Mouse (Mus musculus) hindbrain, embryonic 13.5 days (tissue): ENCODE measurements around the gene Fgf16. TPM values are rescaled to one million over a fixed set of nuclear protein-coding genes. Genes with fewer than 3 reads are reported as not detected.

Source experiments
- ATAC-seq: fragments of 200-750 bp; cut with Nextera tagmentation; 2 replicates; pipeline ENCODE4 v1.8.0; 2017; ENCODE audit warnings: moderate TSS enrichment; ENCODE audit not compliant: low FRiP score
- H3K27ac ChIP-seq: fragments of 300-500 bp; sonication (generic); 2 replicates; pipeline ENCODE4 v1.5.1; 2015; ENCODE audit warnings: inconsistent platforms, mild to moderate bottlenecking, moderate library complexity
- H3K27me3 ChIP-seq: fragments of 300-500 bp; sonication (generic); 2 replicates; pipeline ENCODE4 v1.6.1; 2015; ENCODE audit warnings: mild to moderate bottlenecking, inconsistent platforms
- H3K36me3 ChIP-seq: fragments of 300-500 bp; sonication (generic); 2 replicates; pipeline ENCODE4 v1.6.1; 2015; ENCODE audit warnings: mild to moderate bottlenecking, inconsistent platforms
- H3K4me1 ChIP-seq: fragments of 300-500 bp; sonication (generic); replicated peaks from 2 replicates; pipeline ENCODE4 v1.6.1; 2015; ENCODE audit warnings: inconsistent platforms
- H3K4me2 ChIP-seq: fragments of 300-500 bp; sonication (generic); 2 replicates; pipeline ENCODE4 v1.6.1; 2015; ENCODE audit warnings: inconsistent platforms, mild to moderate bottlenecking, moderate library complexity
- H3K4me3 ChIP-seq: fragments of 300-500 bp; sonication (generic); 2 replicates; pipeline ENCODE4 v1.5.1; 2015; ENCODE audit warnings: mild to moderate bottlenecking, inconsistent platforms
- H3K9ac ChIP-seq: fragments of 300-500 bp; sonication (generic); 2 replicates; pipeline ENCODE4 v1.6.1; 2015; ENCODE audit warnings: mild to moderate bottlenecking, inconsistent platforms
- H3K9me3 ChIP-seq: fragments of 300-500 bp; sonication (generic); 2 replicates; pipeline ENCODE4 v1.6.1; 2016; ENCODE audit warnings: inconsistent platforms
- WGBS: fragments of 180-500 bp; shearing (Covaris S2); methylation state at CpG from one replicate; pipeline ENCODE4 v1.1.7; 2015; 5-methylcytosine and 5-hydroxymethylcytosine counted together
- polyA plus RNA-seq: library from polyadenylated mRNA; unstranded; fragments of >200 nt; fragmentation: Nextera tagmentation; extraction: Ambion mirVana; gene quantifications from 2 replicates; pipeline ENCODE4 v1.2.1, GENCODE M21; 2015

The Fgf16 gene
- polyA plus RNA-seq, 1 experiment from 2014 or later: not detected

DNA sequence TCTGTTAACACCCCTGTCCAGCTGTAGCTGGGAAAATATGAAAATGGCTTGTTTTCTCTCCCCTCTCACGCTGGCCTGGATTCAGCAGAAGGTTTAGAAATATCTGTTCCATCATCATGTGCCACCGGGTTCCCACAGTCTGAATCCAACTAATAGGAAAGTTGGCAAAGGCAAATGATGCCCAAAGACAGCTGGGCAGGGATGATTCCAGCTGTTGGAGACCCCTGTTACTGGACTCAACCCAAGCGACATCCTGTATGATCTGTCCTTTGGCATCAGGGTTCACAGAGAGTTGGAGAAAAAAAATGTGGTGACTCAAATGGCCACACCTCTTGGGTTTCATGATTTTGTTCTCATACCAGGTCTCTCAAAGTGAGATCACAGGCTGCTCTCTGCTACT is 3.9 kb downstream of the Fgf16 start:
- no peak for ATAC-seq
- peaks cover 56% of the 10 kb centered on the region for H3K27me3 ChIP-seq
- H3K4me3 ChIP-seq: no peak overlapping the region
- H3K4me2 ChIP-seq: no peak overlapping the region
- no peak overlapping the region for H3K9ac ChIP-seq
- no peaks in the 10 kb centered on the region for H3K9me3 ChIP-seq
- H3K4me1 ChIP-seq: peaks cover 7% of the 10 kb centered on the region; the same call in 1 of the 2 replicates
- no peaks in the 10 kb centered on the region for H3K36me3 ChIP-seq
- WGBS: 76% methylated on average over 3 of the region's 3 CpGs
- no peak overlapping the region for H3K27ac ChIP-seq

DNA sequence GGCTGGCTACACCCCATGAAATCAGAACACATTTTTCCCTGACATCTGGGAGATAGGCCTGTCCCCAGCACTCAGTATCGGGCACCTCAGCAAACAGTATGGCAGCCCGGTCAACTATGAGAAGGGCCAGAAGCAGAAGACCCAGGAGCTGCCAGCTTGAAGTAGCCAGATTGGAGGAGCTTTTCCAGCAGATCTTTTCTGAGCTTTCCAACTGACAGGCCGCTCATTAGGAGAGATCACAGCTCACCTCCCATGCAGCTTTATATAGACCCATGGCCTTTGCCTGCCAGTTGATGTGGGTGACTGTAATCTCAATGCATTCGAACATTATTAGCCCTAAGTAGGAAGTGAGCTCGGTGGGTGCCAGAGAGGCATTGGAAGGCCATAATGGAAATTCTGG is 9.2 kb downstream of the Fgf16 start:
- H3K36me3 ChIP-seq: no peaks in the 10 kb centered on the region
- H3K27me3 ChIP-seq: 0 out of 2 replicates have a peak, but pooled peaks cover 7% of the 10 kb centered on the region
- H3K4me1 ChIP-seq: no peaks in the 10 kb centered on the region
- no peak for ATAC-seq
- no peaks in the 10 kb centered on the region for H3K9me3 ChIP-seq
- no peak overlapping the region for H3K9ac ChIP-seq
- H3K4me3 ChIP-seq: no peak overlapping the region
- WGBS: 89% methylated on average over 5 of the region's 5 CpGs
- H3K4me2 ChIP-seq: no peak overlapping the region
- no peak overlapping the region for H3K27ac ChIP-seq

DNA sequence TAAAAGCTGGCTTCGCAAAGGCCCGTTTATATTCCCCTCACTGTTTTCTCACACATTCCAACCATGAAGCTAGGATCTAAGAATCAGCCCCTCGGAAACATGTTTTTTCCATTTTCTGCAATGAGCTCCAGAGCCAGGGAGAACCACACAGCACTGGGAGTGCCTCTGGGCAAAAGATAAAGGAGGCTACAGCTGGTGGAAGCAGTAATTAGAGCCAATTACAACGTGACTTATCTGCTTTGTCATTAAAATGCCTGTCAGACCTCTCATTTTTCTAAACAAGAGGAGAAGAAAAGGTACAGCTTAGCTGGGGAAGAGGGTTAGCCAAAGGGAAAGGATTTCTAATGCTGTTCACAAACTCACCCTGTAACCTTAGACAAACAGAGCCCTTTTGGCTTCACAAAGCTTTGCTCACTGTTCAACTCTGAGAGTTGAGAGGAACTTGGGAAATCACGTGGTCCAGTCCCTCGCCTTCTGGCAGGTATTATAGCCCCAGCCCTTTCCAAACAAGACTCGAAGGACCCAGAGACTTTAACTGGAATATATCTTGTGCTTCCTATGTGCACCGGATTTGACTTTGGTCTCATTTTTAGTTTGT is 30.8 kb downstream of the Fgf16 start:
- no peak overlapping the region for H3K9ac ChIP-seq
- ATAC-seq: peak; percentile 54
- no peaks in the 10 kb centered on the region for H3K36me3 ChIP-seq
- 0 out of 2 replicates have a peak, but pooled peaks cover 2% of the 10 kb centered on the region for H3K27me3 ChIP-seq
- no peak overlapping the region for H3K4me3 ChIP-seq
- no peak overlapping the region; the same call in 1 of the 2 replicates for H3K27ac ChIP-seq
- H3K9me3 ChIP-seq: no peaks in the 10 kb centered on the region
- no peaks in the 10 kb centered on the region for H3K4me1 ChIP-seq
- 57% methylated on average over 8 of the region's 8 CpGs for WGBS
- H3K4me2 ChIP-seq: no peak overlapping the region

DNA sequence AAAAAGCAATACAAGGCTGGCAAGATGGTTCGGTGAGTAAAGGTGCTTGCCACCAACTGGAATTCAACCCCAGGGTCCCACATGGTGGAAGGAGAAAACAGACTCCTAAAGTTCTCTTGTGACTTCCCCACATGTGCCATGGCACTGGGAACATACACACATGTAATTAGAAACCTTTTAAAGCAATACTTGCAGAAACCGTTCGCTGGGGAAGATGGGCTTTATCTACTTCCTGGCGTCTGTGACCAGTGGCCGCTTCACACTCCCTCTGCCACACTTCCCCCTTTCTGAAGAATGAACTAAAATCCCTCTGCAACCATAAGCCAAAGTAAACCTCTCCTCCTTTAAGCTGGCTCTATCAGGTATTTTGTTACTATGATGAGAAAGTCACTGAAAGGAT is 60.4 kb downstream of the Fgf16 start:
- no peak overlapping the region for H3K4me2 ChIP-seq

More for the DNA sequence above, 60.4 kb downstream of the Fgf16 start:
- WGBS: 92% methylated on average over 5 of the region's 5 CpGs
- Histone ChIP-seq H3K9ac (no peak overlapping the region), H3K27me3 (no peaks in the 10 kb centered on the region), H3K4me3 (no peak overlapping the region), H3K4me1 (no peaks in the 10 kb centered on the region), H3K27ac (no peak overlapping the region), H3K36me3 (peaks cover 10% of the 10 kb centered on the region; the same call in 1 of the 2 replicates), H3K9me3 (no peaks in the 10 kb centered on the region)
- no peak for ATAC-seq

Other genes with a start within 250 kb of the Fgf16 start
- 258 and 267 TPM in 2 replicates for gene Atrx, start 165.1 kb downstream of the Fgf16 start, polyA plus RNA-seq
- 25.5 and 28.0 TPM in 2 replicates for gene Magt1, start 247.6 kb downstream of the Fgf16 start, polyA plus RNA-seq